Mouse (Mus musculus): ENCODE results near the gene Tox4. TPM values are rescaled to one million over a fixed set of nuclear protein-coding genes. Genes with fewer than 3 reads are reported as not detected.
"Not testable (repeated sequence)": the region's sequence is repeated elsewhere in the genome, so short reads cannot be mapped to it uniquely, and the experiment has no call there.

The Tox4 gene
- total RNA-seq, 2 experiments from 2014 or later = 63.9 to 66.0 TPM

GRCm38 (mm10) chr14:52283629-52284028 is 4.7 kb downstream of the Tox4 start:
- DNase-seq (ENCODE audit: low spot score in 2 of 2) = no peak
- no peak overlapping the region for H3K4me3 ChIP-seq
- TF ChIP-seq CTCF (conservative IDR thresholded peaks at IDR 0.05) = no peak
- no peak overlapping the region for H3K27ac ChIP-seq

DNA sequence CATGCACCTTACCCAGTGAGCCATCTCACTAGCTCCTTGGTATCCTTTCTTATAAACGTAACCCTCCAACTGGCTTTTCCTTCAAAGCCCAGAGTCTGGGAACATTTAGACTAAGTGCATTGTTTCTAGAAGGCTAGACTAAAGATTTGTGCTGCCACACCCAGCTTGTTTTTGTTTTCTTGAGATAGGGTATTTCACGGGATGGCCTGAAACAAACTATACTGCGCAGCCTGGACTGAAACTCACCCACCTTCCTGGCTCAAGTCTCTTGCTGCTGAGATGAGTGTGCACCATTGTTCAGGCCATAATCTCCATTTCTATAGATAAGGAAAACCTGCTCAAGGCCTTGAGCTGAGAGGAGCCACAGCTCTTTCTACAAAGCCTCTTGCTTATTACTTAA is 5.2 kb downstream of the Tox4 start:
- Histone ChIP-seq H3K27ac (no peak overlapping the region), H3K4me3 (no peak overlapping the region)
- DNase-seq (ENCODE audit: low spot score in 2 of 2) = no peak
- no peak for TF ChIP-seq CTCF (conservative IDR thresholded peaks at IDR 0.05)

DNA sequence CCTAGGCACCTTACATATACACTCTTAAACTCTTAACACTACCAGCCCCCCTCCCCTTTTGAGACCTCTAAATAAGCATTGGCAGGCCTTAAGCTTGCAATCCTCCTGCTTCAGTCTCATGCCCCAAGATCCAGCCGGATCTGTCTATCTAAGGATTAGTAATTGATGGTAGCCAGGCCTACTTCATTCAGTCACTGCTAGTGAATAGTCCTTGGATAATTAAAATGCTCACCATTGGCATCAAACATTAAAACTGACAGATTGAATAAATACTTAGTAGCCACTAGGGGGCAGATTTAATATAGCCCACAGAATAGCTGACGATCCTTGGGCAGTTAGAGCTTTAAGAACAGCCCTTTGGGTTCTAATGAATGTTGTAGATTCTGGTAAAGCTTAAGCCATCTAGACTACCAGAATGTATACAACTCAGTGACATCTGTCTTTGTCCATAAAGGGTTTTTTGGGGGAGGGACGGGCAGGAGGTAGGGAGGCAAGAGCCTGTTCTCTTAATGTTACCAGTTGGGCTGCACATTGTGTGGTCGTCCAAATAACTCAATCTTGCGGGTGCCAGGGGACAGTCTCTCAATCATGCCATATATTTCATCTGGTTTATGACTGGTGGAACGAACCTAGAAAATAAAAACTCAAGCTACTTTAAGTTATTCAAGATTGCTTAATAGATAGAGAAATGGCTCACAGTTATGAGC is 16.8 kb downstream of the Tox4 start:
- no peak for DNase-seq (ENCODE audit: low spot score in 2 of 2)
- peak; percentile 86 for TF ChIP-seq CTCF (conservative IDR thresholded peaks at IDR 0.05)
- H3K27ac ChIP-seq = no peak overlapping the region
- H3K4me3 ChIP-seq = no peak overlapping the region

- not testable (repeated sequence) for H3K27ac ChIP-seq; DNase-seq (ENCODE audit: low spot score in 2 of 2)
- TF ChIP-seq CTCF (conservative IDR thresholded peaks at IDR 0.05) = peak; percentile 41
- peak overlapping the region; percentile 64; the same call in 1 of the 2 replicates for H3K4me3 ChIP-seq
Measured at GRCm38 (mm10) chr14:52303517-52303916, 24.6 kb downstream of the Tox4 start.

DNA sequence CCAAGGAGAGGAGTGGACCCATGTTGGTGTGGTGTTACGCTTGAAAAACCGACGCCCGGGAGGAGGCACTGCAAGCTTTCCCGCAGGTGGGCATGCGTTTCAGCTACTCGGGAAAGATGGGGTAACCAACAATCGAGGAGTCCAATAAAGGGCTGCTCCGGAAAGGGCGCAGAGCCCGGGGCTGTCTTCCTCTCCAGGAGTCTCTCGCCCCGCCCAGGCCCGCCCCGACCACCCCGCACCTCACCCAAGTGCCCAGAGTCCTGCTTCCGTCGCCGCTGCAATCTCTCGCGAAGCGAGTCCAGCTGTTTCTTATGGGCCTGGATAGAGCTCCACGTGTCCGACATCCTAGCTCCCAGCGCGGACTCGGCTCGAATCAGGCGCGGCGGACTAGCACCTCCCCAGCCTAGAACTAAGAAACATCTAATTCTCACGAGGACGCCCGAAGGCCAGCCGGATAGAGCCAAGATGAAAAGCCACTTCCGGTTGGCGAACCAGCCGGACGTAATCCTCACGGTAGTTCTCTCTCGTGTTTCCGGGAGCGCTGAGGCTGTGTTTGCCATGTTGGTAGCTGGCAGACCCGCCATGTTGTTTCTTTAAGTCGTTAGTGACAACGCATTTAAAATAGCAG is 25.8 kb downstream of the Tox4 start, which contains the start of gene Mettl3:
Mettl3 (minus strand) TSS at position 485 of the 628 bp plus-strand sequence.
- Histone ChIP-seq H3K27ac (peak within 1 kb of the TSS; percentile 90), H3K4me3 (peak within 1 kb of the TSS; percentile 64)
- DNase-seq (ENCODE audit: low spot score in 2 of 2) = peak; percentile 86 to 91
- peak; percentile 49 for TF ChIP-seq CTCF (conservative IDR thresholded peaks at IDR 0.05)

DNA sequence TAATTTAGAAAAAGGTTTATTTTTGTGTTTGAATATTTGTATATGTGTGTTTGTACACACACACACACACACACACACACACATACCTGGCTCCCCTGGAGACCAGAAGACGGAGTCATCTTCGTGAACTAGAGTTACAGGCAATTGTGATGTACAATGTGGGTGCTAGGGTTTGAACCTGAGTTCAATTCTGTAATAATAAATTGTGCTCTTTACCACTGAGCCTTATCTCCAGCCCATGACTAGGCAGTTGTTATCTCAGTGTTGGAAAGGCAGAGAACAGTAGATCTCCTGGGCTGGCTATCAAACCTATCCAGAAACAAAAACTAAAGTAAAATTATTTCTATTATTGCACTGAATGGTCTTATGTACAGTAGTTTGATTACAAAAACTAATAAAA is 27.2 kb downstream of the Tox4 start:
- no peak for TF ChIP-seq CTCF (conservative IDR thresholded peaks at IDR 0.05)
- no peak overlapping the region for H3K4me3 ChIP-seq
- H3K27ac ChIP-seq = no peak overlapping the region
- DNase-seq (ENCODE audit: low spot score in 2 of 2) = no peak

GRCm38 (mm10) chr14:52310343-52310742 is 31.4 kb downstream of the Tox4 start:
- not testable (repeated sequence) for H3K4me3 ChIP-seq; H3K27ac ChIP-seq; DNase-seq (ENCODE audit: low spot score in 2 of 2)
- TF ChIP-seq CTCF (conservative IDR thresholded peaks at IDR 0.05) = peak; percentile 56

DNA sequence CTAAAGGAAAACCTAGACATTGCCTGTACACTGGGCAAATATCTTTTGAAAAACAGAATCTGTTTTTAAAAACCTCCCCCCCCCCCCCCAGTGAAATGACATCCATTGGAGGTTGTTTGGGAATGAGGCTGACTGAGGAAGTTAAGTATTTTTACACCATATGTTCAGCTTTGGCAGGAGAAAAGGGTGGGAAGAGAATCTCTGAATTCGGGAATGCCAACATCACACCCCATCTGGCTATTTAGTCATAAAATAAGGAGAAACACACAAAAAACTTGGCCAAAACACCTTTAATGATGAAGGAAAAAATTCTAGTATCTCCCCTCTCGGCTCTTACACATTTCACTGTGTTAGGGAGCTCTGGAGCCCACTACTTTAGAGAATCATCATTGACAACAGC is 32.0 kb downstream of the Tox4 start:
- peak overlapping the region; percentile 39; the same call in 1 of the 2 replicates for H3K27ac ChIP-seq
- peak overlapping the region; percentile 22 for H3K4me3 ChIP-seq
- TF ChIP-seq CTCF (conservative IDR thresholded peaks at IDR 0.05) = no peak
- no peak for DNase-seq (ENCODE audit: low spot score in 2 of 2)

DNA sequence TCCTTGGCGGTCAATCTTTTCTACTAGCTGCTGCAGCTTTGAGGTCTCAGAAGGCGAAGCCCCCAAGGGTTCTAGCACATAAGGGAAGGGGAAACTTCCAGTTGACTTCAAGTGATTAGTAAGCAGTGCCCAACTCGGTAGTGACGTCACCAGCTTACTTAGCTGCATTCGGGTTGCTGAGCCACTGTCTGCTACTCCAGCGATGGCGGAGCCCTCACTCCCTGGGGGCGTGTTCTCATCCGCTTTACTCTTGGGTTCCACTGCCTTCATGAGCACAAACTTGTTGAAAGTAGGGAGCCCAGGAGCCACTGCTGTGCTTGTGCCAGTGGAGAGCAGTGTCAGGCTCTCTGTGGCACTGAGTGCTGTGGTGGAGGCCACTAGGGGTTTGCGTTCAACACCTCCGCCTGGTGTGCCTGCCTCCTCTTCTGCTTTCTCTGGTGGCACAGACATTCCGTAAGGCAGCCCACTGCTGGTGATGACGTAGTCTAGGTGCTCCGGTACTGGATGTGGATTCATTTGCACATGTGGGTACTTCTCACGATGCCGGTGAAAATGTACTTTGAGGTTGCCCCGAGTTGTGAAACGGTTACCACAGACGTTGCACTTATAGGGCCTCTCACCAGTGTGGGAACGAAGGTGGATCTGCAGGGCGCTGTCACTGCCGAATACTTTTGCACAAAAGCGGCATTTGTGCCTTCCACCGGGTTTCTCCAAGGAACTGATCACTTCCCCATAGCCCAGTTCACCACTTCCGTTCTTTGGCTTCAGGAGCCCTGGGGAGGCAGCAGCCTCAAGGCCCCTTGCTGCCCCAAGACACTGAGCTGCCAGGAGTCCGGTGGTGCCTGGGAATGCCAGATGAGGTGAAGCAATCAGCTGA is 35.2 kb downstream of the Tox4 start:
- no peak for DNase-seq (ENCODE audit: low spot score in 2 of 2)
- Histone ChIP-seq H3K4me3 (peak overlapping the region; percentile 93), H3K27ac (peak overlapping the region; percentile 98; the same call in 1 of the 2 replicates)
- no peak for TF ChIP-seq CTCF (conservative IDR thresholded peaks at IDR 0.05)

DNA sequence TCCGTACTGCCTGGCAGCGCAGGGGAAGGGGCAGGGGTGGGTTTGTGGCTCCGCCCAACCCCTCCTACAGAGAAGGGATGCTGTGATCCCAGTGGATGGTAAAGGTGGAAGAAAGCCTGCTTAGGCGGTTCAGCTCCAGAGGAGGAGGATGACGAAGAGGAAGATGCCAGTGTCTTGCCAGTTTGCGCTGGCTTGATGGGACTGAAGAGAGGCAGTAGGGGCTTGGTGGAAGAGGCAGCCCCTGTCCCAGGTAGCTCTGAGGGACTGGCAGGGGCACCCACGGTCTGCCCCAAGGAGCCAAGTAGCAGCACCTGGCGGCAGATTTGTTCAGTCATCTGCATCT is 35.8 kb downstream of the Tox4 start:
- no peak for DNase-seq (ENCODE audit: low spot score in 2 of 2)
- TF ChIP-seq CTCF (conservative IDR thresholded peaks at IDR 0.05) = no peak
- Histone ChIP-seq H3K4me3 (peak overlapping the region; percentile 93), H3K27ac (peak overlapping the region; percentile 98; the same call in 1 of the 2 replicates)

- no peak for DNase-seq (ENCODE audit: low spot score in 2 of 2)
- Histone ChIP-seq H3K4me3 (peak overlapping the region; percentile 93), H3K27ac (peak overlapping the region; percentile 98)
- TF ChIP-seq CTCF (conservative IDR thresholded peaks at IDR 0.05) = no peak
Measured at GRCm38 (mm10) chr14:52315283-52315780, 36.4 kb downstream of the Tox4 start.

DNA sequence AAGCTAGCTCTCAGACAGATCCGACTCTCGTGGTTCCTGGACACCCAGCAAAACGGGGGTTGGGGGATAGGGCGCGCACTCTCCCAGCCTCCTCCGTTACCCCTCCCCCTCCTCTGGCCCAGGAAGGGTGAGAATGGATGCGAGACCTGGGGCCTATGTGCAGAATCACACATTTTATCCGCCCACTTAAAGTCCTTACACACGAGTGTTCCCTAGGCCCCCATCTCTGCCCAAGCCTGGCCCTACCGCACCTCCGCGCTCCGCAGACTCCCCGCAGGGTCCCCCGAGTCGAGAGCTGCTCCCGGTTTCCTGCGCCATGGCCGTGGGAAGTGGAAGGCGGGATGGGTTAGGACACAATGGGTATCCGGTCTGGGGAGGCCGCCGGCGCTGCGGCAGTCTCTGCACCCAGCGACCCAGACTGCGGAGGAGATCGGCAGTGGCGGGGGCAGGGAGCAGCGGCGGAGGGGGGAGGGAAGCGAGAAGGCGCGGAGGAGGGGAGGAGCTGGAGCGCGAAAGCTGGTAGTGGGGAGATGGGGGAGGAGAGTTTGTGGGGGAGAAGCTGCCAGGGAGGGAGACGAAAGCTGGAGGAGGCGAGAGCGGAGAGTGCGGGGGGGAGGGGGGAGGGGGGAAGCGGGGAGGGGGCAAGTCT is 37.0 kb downstream of the Tox4 start:
- DNase-seq (ENCODE audit: low spot score in 2 of 2) = peak; percentile 71 to 83
- peak overlapping the region; percentile 98 for H3K27ac ChIP-seq
- peak overlapping the region; percentile 93 for H3K4me3 ChIP-seq
- no peak for TF ChIP-seq CTCF (conservative IDR thresholded peaks at IDR 0.05)
